Mouse (Mus musculus) lung, postnatal 4 days (tissue): ENCODE measurements around the gene Plekhm2.

ENCODE experiments used
- DNase-seq, 2 experiments: peaks; one replicate each; pipeline ENCODE4 v3.0.0; 2021

Gene Plekhm2

GRCm38 (mm10) chr4:141630021-141630420 lies 34.7 kb downstream of the Plekhm2 start:
- no peak for DNase-seq

GRCm38 (mm10) chr4:141628661-141629060 lies 36.0 kb downstream of the Plekhm2 start:
- no peak for DNase-seq

- no peak for DNase-seq
These were observed 37.2 kb downstream of the Plekhm2 start for GRCm38 (mm10) chr4:141627502-141627901.

- DNase-seq, result no peak
These were observed 38.7 kb downstream of the Plekhm2 start for GRCm38 (mm10) chr4:141625774-141626550.

- DNase-seq, result peak; percentile 50 to 53
These were observed 39.5 kb downstream of the Plekhm2 start for GRCm38 (mm10) chr4:141624983-141625773.

- no peak for DNase-seq
These were observed 40.6 kb downstream of the Plekhm2 start for GRCm38 (mm10) chr4:141624134-141624533.

GRCm38 (mm10) chr4:141623666-141624065 lies 41.0 kb downstream of the Plekhm2 start, which contains the start of gene Slc25a34:
Gene Slc25a34 (minus strand): TSS chr4:141623821.
- peak; percentile 67 to 88 for DNase-seq

- DNase-seq, result no peak
These were observed 41.7 kb downstream of the Plekhm2 start for GRCm38 (mm10) chr4:141623037-141623436.

GRCm38 (mm10) chr4:141622580-141622979 lies 42.1 kb downstream of the Plekhm2 start:
- DNase-seq, result no peak

GRCm38 (mm10) chr4:141622091-141622490 lies 42.6 kb downstream of the Plekhm2 start:
- no peak for DNase-seq

- no peak for DNase-seq
These were observed 43.4 kb downstream of the Plekhm2 start for GRCm38 (mm10) chr4:141621297-141621696.

- no peak for DNase-seq
These were observed 45.3 kb downstream of the Plekhm2 start for GRCm38 (mm10) chr4:141619299-141619883.

GRCm38 (mm10) chr4:141618565-141619243 lies 46.0 kb downstream of the Plekhm2 start, which contains the start of gene Tmem82:
Gene Tmem82 (minus strand): TSS chr4:141618633.
- DNase-seq, result peak; percentile 81 to 83

- DNase-seq, result peak; percentile 39 to 55
These were observed 46.7 kb downstream of the Plekhm2 start for GRCm38 (mm10) chr4:141617863-141618564.

- peak; percentile 88 to 89 for DNase-seq
These were observed 47.4 kb downstream of the Plekhm2 start for GRCm38 (mm10) chr4:141617299-141617698.

GRCm38 (mm10) chr4:141616811-141617210 lies 47.9 kb downstream of the Plekhm2 start:
- DNase-seq, result no peak

- DNase-seq, result no peak
These were observed 49.8 kb downstream of the Plekhm2 start for GRCm38 (mm10) chr4:141614946-141615345.

- peak; percentile 50 to 59 for DNase-seq
These were observed 55.2 kb downstream of the Plekhm2 start for GRCm38 (mm10) chr4:141609538-141609937.

GRCm38 (mm10) chr4:141605861-141606260 lies 58.8 kb downstream of the Plekhm2 start, which contains the start of gene Fblim1:
Gene Fblim1 (minus strand): TSS chr4:141606096.
- peak; percentile 50 to 58 for DNase-seq

GRCm38 (mm10) chr4:141605421-141605820 lies 59.3 kb downstream of the Plekhm2 start:
- no peak for DNase-seq

- DNase-seq, result peak; percentile 70 to 80
These were observed 60.2 kb downstream of the Plekhm2 start for GRCm38 (mm10) chr4:141604493-141604892.

- no peak for DNase-seq
These were observed 60.8 kb downstream of the Plekhm2 start for GRCm38 (mm10) chr4:141603921-141604320.
